Mouse (Mus musculus) hindbrain, postnatal 0 days (tissue): ENCODE data around the gene Zfp513. TPM values are rescaled to one million over a fixed set of nuclear protein-coding genes. Genes with fewer than 3 reads are reported as not detected.

ENCODE experiments used
- ATAC-seq: fragments of 200-750 bp; cut with Nextera tagmentation; 2 replicates; pipeline ENCODE4 v1.8.0; 2017; ENCODE audit warnings: mild to moderate bottlenecking, moderate TSS enrichment, moderate library complexity
- DNase-seq: peaks from one replicate; pipeline ENCODE4 v3.0.0-alpha.2; 2015; ENCODE audit warnings: low spot score
- H3K27ac ChIP-seq: fragments of 300-500 bp; sonication (generic); 2 replicates; pipeline ENCODE4 v1.5.1; 2014; ENCODE audit warnings: mild to moderate bottlenecking
- H3K27me3 ChIP-seq: fragments of 300-500 bp; sonication (generic); 2 replicates; pipeline ENCODE4 v1.6.1; 2014; ENCODE audit warnings: low read length, mixed read lengths; ENCODE audit not compliant: insufficient read depth
- H3K36me3 ChIP-seq: fragments of 300-500 bp; sonication (generic); 2 replicates; pipeline ENCODE4 v1.6.1; 2014; ENCODE audit warnings: low read length, mixed read lengths; ENCODE audit not compliant: insufficient read depth
- H3K4me1 ChIP-seq: fragments of 300-500 bp; sonication (generic); 2 replicates; pipeline ENCODE4 v1.6.1; 2014; ENCODE audit warnings: antibody characterized with exemption, low read length, mixed read lengths; ENCODE audit not compliant: insufficient read depth
- H3K4me2 ChIP-seq: fragments of 300-500 bp; sonication (generic); 2 replicates; pipeline ENCODE4 v1.6.1; 2014; ENCODE audit warnings: low read depth, mild to moderate bottlenecking, low read length, moderate library complexity, mixed read lengths
- H3K4me3 ChIP-seq: fragments of 300-500 bp; sonication (generic); 2 replicates; pipeline ENCODE4 v1.5.1; 2014; ENCODE audit warnings: low read length
- H3K9ac ChIP-seq: fragments of 300-500 bp; sonication (generic); replicated peaks from 2 replicates; pipeline ENCODE4 v1.6.1; 2014; ENCODE audit warnings: mild to moderate bottlenecking, low read length, moderate library complexity, mixed read lengths
- H3K9me3 ChIP-seq: fragments of 300-500 bp; sonication (generic); 2 replicates; pipeline ENCODE4 v1.6.1; 2016; ENCODE audit warnings: low read length, mixed read lengths
- CTCF ChIP-seq: IDR thresholded peaks from 2 replicates; pipeline ENCODE4 v1.5.1; 2016; ENCODE audit warnings: antibody characterized with exemption, control low read depth, low read depth
- WGBS: fragments of 180-500 bp; shearing (Covaris S2); extraction: QIAGEN DNeasy Blood & Tissue Kit; methylation state at CpG from one replicate; pipeline ENCODE4 v1.1.7; 2014; 5-methylcytosine and 5-hydroxymethylcytosine counted together
- polyA plus RNA-seq: library from polyadenylated mRNA; unstranded; fragments of >200 nt; fragmentation: Nextera tagmentation; extraction: Ambion mirVana; gene quantifications from 2 replicates; pipeline ENCODE4 v1.2.1, GENCODE M21; 2015
- total RNA-seq: library from RNA; depleted of rRNA; stranded (reverse); fragments of >200 nt; gene quantifications from 2 replicates; pipeline ENCODE4 v1.2.3, GENCODE M21; 2014; rRNA removed

Zfp513 gene
- total RNA-seq, result 8.9 and 9.6 TPM in 2 replicates
- polyA plus RNA-seq, result 11.4 and 12.6 TPM in 2 replicates

- Histone ChIP-seq H3K27me3 (no peaks in the 10 kb centered on the region), H3K36me3 (peaks cover 65% of the 10 kb centered on the region), H3K4me1 (peaks cover 5% of the 10 kb centered on the region; the same call in 1 of the 2 replicates), H3K9ac (peak within 1 kb of the TSS; percentile 83), H3K4me2 (peak within 1 kb of the TSS; percentile 87), H3K27ac (peak within 1 kb of the TSS; percentile 82), H3K9me3 (peaks cover 5% of the 10 kb centered on the region; the same call in 1 of the 2 replicates), H3K4me3 (peak within 1 kb of the TSS; percentile 68)
- under 1% methylated on average over 49 of the region's 53 CpGs for WGBS
- ATAC-seq (peak; percentile 98), DNase-seq (peak; percentile 99)
- peak; percentile 18; the same call in 1 of the 2 replicates for TF ChIP-seq CTCF
Measured at GRCm38 (mm10) chr5:31201742-31202590, at the start of gene Zfp513. Gene Zfp513, minus strand, starts transcription at chr5:31202303.

GRCm38 (mm10) chr5:31251541-31252101, 49.5 kb upstream of the Zfp513 start, which contains the start of gene Krtcap3:
Gene Krtcap3, plus strand, starts transcription at chr5:31251691.
- DNase-seq (peak; percentile 45), ATAC-seq (peak; percentile 64)
- Histone ChIP-seq H3K9ac (no peak within 1 kb of the TSS), H3K4me3 (no peak within 1 kb of the TSS), H3K36me3 (peaks cover 67% of the 10 kb centered on the region), H3K27me3 (no peaks in the 10 kb centered on the region), H3K4me2 (no peak within 1 kb of the TSS), H3K9me3 (no peaks in the 10 kb centered on the region), H3K4me1 (no peaks in the 10 kb centered on the region), H3K27ac (no peak within 1 kb of the TSS)
- 21% methylated on average over 44 of the region's 47 CpGs for WGBS
- TF ChIP-seq CTCF, result 0 out of 2 replicates have a peak, but pooled peaks have one; percentile 2

GRCm38 (mm10) chr5:31250716-31251115, 48.6 kb upstream of the Zfp513 start:
- Histone ChIP-seq H3K36me3 (peaks cover 73% of the 10 kb centered on the region), H3K9ac (no peak overlapping the region), H3K4me1 (no peaks in the 10 kb centered on the region), H3K9me3 (no peaks in the 10 kb centered on the region), H3K27ac (no peak overlapping the region), H3K4me3 (no peak overlapping the region), H3K4me2 (no peak overlapping the region), H3K27me3 (no peaks in the 10 kb centered on the region)
- ATAC-seq (peak; percentile 45; the same call in 1 of the 2 replicates), DNase-seq (no peak)
- no peak for TF ChIP-seq CTCF
- 56% methylated on average over 4 of the region's 4 CpGs for WGBS

GRCm38 (mm10) chr5:31242191-31242590, 40.1 kb upstream of the Zfp513 start:
- ATAC-seq, result no peak
- WGBS, result 22% methylated on average over 10 of the region's 10 CpGs

GRCm38 (mm10) chr5:31241522-31242034, 39.5 kb upstream of the Zfp513 start:
- H3K4me2 ChIP-seq, result peak overlapping the region; percentile 93
- H3K9me3 ChIP-seq, result 0 out of 2 replicates have a peak, but pooled peaks cover 1% of the 10 kb centered on the region
- peak overlapping the region; percentile 95 for H3K27ac ChIP-seq
- WGBS, result 0% methylated on average over 13 of the region's 13 CpGs
- no peaks in the 10 kb centered on the region for H3K27me3 ChIP-seq
- H3K4me3 ChIP-seq, result peak overlapping the region; percentile 88
- no peak for TF ChIP-seq CTCF
- ATAC-seq, result no peak
- peak overlapping the region; percentile 95 for H3K9ac ChIP-seq
- DNase-seq, result peak; percentile 10
- H3K4me1 ChIP-seq, result peaks cover 5% of the 10 kb centered on the region; the same call in 1 of the 2 replicates
- peaks cover 26% of the 10 kb centered on the region for H3K36me3 ChIP-seq

More at GRCm38 (mm10) chr5:31242191-31242590, 40.1 kb upstream of the Zfp513 start:
- no peak overlapping the region for H3K27ac ChIP-seq
- no peak for TF ChIP-seq CTCF
- H3K9ac ChIP-seq, result peak overlapping the region; percentile 95; the same call in 1 of the 2 replicates
- H3K4me2 ChIP-seq, result peak overlapping the region; percentile 93
- H3K4me3 ChIP-seq, result peak overlapping the region; percentile 88
- peaks cover 31% of the 10 kb centered on the region for H3K36me3 ChIP-seq
- H3K9me3 ChIP-seq, result no peaks in the 10 kb centered on the region
- H3K27me3 ChIP-seq, result no peaks in the 10 kb centered on the region
- no peak for DNase-seq
- peaks cover 5% of the 10 kb centered on the region; the same call in 1 of the 2 replicates for H3K4me1 ChIP-seq

GRCm38 (mm10) chr5:31240637-31241521, 38.8 kb upstream of the Zfp513 start, which contains the start of the genes Nrbp1 and Gm9970:
Gene Nrbp1, plus strand, starts transcription at chr5:31240864.
Gene Gm9970, minus strand, starts transcription at chr5:31241232.
- peak within 1 kb of the TSS; percentile 88 for H3K4me3 ChIP-seq
- under 1% methylated on average over 68 of the region's 103 CpGs for WGBS
- peak; percentile 98 for DNase-seq
- peak within 1 kb of the TSS; percentile 95 for H3K27ac ChIP-seq
- peaks cover 19% of the 10 kb centered on the region for H3K36me3 ChIP-seq
- no peak for TF ChIP-seq CTCF
- peak within 1 kb of the TSS; percentile 93 for H3K4me2 ChIP-seq
- peak; percentile 98 for ATAC-seq
- H3K9ac ChIP-seq, result peak within 1 kb of the TSS; percentile 95
- H3K4me1 ChIP-seq, result peaks cover 5% of the 10 kb centered on the region; the same call in 1 of the 2 replicates
- 0 out of 2 replicates have a peak, but pooled peaks cover 2% of the 10 kb centered on the region for H3K9me3 ChIP-seq
- no peaks in the 10 kb centered on the region for H3K27me3 ChIP-seq
